Mouse (Mus musculus) ovary, adult 10 weeks (tissue): Measurements from ENCODE around the gene Clec18a. TPM values are rescaled to one million over a fixed set of nuclear protein-coding genes. Genes with fewer than 3 reads are reported as not detected.

Experiments used
- polyA plus RNA-seq: library from polyadenylated mRNA; stranded (reverse); fragments of 350-450 nt; fragmentation: Illumina TruSeq; extraction: RNeasy Lipid Tissue Mini Kit (QIAGEN cat#74804); gene quantifications from one replicate; pipeline ENCODE4 v1.2.3, GENCODE M21; 2014

Clec18a gene
- not detected for polyA plus RNA-seq

DNA sequence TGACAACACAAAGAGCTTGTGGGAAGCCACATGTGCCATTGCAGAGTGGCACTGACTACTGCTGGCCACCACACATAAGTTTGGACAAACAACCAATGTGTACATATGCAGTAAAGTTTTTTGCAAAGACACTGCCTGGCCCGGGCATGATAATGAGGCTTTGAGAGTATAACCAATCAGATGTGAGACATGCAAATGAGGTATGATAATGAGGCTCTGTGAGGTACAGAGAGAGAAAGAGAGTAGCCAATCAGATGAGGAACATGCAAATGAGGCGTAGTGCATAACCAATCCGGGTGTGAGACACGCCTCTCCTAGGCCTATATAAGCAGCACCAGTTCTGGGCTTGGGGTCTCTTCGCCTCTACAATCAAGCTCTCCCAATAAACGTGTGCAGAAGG lies at the start of gene Clec18a:
TSS of gene Clec18a (minus strand) at position 101 of the 400 bp plus-strand sequence.

DNA sequence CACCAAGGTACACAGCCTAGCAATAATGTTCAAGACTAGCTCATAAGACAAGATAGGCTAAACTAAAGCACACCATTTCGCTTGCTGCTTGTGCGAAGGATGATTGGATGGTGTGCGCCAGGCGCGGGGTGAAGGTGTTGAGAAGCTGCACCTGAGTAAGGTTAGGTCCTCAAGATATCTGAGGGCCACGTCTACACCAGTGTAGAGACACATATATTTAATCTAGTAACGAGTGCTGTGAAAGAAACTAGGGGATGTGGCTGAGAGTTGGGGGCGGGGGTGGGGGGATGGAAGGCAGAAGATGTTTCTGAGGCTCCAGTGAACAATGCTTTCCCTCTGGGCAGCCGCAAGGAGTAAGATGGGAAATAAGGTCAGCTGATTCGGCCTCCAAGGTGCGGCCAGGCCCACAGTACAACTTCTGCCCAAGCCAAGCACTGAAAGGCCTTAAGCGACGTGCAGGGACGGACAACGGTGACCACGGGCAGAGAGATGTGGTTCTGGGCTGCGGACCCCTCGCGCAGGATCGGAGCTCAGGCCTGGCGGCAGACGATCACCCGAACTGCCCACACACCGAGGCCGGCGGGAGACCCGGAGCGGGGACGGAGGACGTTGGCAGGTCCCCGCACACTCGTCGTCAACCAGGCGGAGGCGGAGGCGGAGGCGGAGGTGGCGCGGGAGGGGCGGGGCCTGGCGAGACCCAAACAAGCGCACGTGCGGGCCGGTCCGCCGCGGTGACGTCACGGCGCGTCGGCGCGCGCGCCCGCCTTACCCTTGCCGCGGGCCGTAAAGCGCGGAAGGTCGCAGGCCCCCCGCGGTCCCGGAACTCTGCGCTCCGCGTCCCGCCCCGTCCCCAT lies 1.9 kb upstream of the Clec18a start, which contains the start of gene Pdpr:
TSS of gene Pdpr (plus strand) at position 766 of the 854 bp plus-strand sequence.

DNA sequence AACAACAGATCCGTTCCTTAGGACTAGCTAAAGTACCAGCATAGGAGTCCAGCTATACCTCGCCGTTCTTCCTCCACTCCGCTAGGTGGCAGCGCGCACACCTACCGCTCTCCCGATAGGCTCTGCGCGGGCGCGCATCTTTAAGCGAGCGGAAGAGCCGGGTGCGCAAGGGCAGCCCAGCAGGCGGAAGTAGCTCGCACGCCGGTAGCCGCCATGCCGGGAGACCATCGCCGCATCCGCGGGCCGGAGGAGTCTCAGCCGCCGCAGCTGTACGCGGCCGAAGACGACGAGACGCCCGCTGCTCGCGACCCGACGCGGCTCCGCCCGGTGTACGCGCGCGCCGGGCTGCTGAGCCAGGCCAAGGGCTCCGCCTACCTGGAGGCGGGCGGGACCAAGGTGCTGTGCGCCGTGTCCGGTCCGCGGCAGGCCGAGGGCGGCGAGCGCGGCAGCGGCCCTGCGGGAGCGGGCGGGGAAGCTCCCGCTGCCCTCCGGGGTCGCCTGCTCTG lies 36.0 kb downstream of the Clec18a start, which contains the start of gene Exosc6:
TSS of gene Exosc6 (plus strand) at position 182 of the 506 bp plus-strand sequence.

DNA sequence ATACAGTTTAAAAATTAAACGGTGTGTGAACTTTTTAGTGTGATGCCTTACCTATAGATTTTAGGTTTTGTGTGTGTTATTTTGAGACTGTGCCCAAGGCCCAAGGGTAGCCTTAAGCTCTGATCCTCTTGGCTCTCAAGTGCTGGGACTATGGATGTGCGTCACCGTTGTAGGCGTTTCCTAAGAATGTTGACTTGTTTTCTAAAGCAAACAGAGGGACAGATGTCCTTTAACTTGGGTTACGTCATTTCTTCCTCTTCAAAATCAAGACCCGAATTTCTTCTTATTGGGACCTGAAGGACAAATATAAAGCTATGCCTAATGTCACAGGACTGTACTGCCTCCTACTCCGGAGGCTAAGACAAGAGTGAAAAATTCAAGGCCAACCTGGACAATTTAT lies 59.3 kb downstream of the Clec18a start, which contains the start of gene Aars:
TSS of gene Aars (plus strand) at position 229 of the 400 bp plus-strand sequence.

DNA sequence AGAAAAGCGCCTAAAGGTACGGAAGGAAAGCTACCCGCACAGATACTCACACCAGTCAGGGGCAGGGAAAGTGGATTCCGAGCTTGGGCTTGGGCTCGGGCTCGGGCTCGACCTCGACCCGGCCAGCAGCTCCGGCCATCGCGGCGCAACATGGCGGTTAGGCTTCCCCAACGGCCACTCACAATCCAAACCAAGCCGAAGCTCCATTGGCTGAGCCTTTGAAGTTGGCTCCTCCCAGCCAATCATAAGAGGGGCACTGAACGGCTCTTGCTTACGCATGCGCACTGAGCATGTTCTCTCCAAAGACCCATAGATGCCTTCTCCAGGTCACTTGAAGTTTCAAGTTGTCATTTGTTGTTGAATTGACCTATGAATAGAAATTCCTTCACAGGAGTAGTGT lies 60.7 kb downstream of the Clec18a start, which contains the start of gene Ddx19b:
TSS of gene Ddx19b (minus strand) at position 180 of the 400 bp plus-strand sequence.

Other genes with a start within 250 kb of the Clec18a start
- 11.5 TPM for gene Cog4, start 245.8 kb downstream of the Clec18a start, polyA plus RNA-seq
- 111 TPM for gene Sf3b3, start 245.6 kb downstream of the Clec18a start, polyA plus RNA-seq
- gene Fuk, start 189.9 kb downstream of the Clec18a start, polyA plus RNA-seq: 1.2 TPM
- gene St3gal2, start 172.5 kb downstream of the Clec18a start, polyA plus RNA-seq: 16.9 TPM
- gene Ddx19a, start 94.6 kb downstream of the Clec18a start, polyA plus RNA-seq: 28.1 TPM
- 11.6 TPM for gene Ddx19b, start 60.7 kb downstream of the Clec18a start, polyA plus RNA-seq
- gene Aars, start 59.3 kb downstream of the Clec18a start, polyA plus RNA-seq: 11.3 TPM
- gene Exosc6, start 36.1 kb downstream of the Clec18a start, polyA plus RNA-seq: 10.0 TPM
- gene Pdpr, start 2.2 kb upstream of the Clec18a start, polyA plus RNA-seq: 30.6 TPM
- 137 TPM for gene Glg1, start 166.8 kb upstream of the Clec18a start, polyA plus RNA-seq
- 141 TPM for gene Rfwd3, start 207.8 kb upstream of the Clec18a start, polyA plus RNA-seq
- 8.7 TPM for gene Mlkl, start 245.8 kb upstream of the Clec18a start, polyA plus RNA-seq